Mouse (Mus musculus) ES-Bruce4 (cell line): ENCODE data around the gene Crat. TPM values are rescaled to one million over a fixed set of nuclear protein-coding genes. Genes with fewer than 3 reads are reported as not detected.
A peak's percentile ranks its signal among the peaks of the same experiment; 100 is the strongest.

Source experiments
- H3K27ac ChIP-seq: 2 replicates; pipeline ENCODE4 v1.5.1; 2012; ENCODE audit warnings: low read length, inconsistent platforms; ENCODE audit not compliant: insufficient read depth
- H3K27me3 ChIP-seq: 2 replicates; pipeline ENCODE4 v1.6.1; 2012; ENCODE audit warnings: mild to moderate bottlenecking, low read length, inconsistent platforms; ENCODE audit not compliant: control insufficient read depth, poor library complexity, insufficient read depth, severe bottlenecking
- H3K36me3 ChIP-seq: 2 replicates; pipeline ENCODE4 v1.6.1; 2012; ENCODE audit warnings: inconsistent platforms, mild to moderate bottlenecking, low read length, moderate library complexity; ENCODE audit not compliant: control insufficient read depth, poor library complexity, insufficient read depth, severe bottlenecking
- H3K4me1 ChIP-seq: one replicate; pipeline ENCODE4 v1.8.1; 2011; ENCODE audit warnings: low read length; ENCODE audit not compliant: control insufficient read depth, insufficient read depth
- H3K4me3 ChIP-seq: 2 replicates; pipeline ENCODE4 v1.5.1; 2011; ENCODE audit warnings: low read depth, mild to moderate bottlenecking, low read length
- H3K9ac ChIP-seq: 2 replicates; pipeline ENCODE4 v1.6.1; 2012; ENCODE audit warnings: low read depth, mild to moderate bottlenecking, inconsistent platforms; ENCODE audit not compliant: poor library complexity, severe bottlenecking
- H3K9me3 ChIP-seq: replicated peaks from 2 replicates; pipeline ENCODE4 v1.6.1; 2012; ENCODE audit warnings: mild to moderate bottlenecking, low read length, inconsistent platforms; ENCODE audit not compliant: control insufficient read depth, poor library complexity, insufficient read depth, severe bottlenecking
- CTCF ChIP-seq: IDR thresholded peaks from one replicate; pipeline ENCODE4 v1.8.1; 2011; ENCODE audit warnings: low read depth, low read length
- EP300 ChIP-seq: IDR thresholded peaks from 2 replicates; pipeline ENCODE4 v1.6.1; 2011; ENCODE audit warnings: low read depth, low read length; ENCODE audit not compliant: insufficient read depth
- POLR2A ChIP-seq: IDR thresholded peaks from one replicate; pipeline ENCODE4 v1.8.1; 2011; ENCODE audit warnings: low read length; ENCODE audit not compliant: insufficient read depth
- polyA plus RNA-seq: library from polyadenylated mRNA; stranded (reverse); fragments of >200 nt; gene quantifications from 2 replicates; pipeline ENCODE4 v1.2.4, GENCODE M21; 2011; ENCODE audit warnings: low read depth; ENCODE audit not compliant: missing spikeins, insufficient read depth, insufficient read length

The Crat gene
- polyA plus RNA-seq, 1 experiment, result 8.9 TPM

- no peak for TF ChIP-seq CTCF
- TF ChIP-seq EP300, result 0 out of 2 replicates have a peak, but pooled peaks have one; percentile 19
- peak; percentile 33 for TF ChIP-seq POLR2A
- Histone ChIP-seq H3K4me3 (peak overlapping the region; percentile 20), H3K27ac (no peak overlapping the region), H3K36me3 (no peaks in the 10 kb centered on the region), H3K4me1 (peaks cover 16% of the 10 kb centered on the region), H3K27me3 (no peaks in the 10 kb centered on the region), H3K9ac (no peak overlapping the region), H3K9me3 (no peaks in the 10 kb centered on the region)
These were observed 19.4 kb downstream of the Crat start for GRCm38 (mm10) chr2:30396246-30396645.

- Histone ChIP-seq H3K27ac (no peak overlapping the region), H3K9me3 (no peaks in the 10 kb centered on the region), H3K27me3 (no peaks in the 10 kb centered on the region), H3K9ac (no peak overlapping the region), H3K4me3 (no peak overlapping the region), H3K4me1 (peaks cover 16% of the 10 kb centered on the region), H3K36me3 (no peaks in the 10 kb centered on the region)
- TF ChIP-seq EP300 (no peak), CTCF (no peak), POLR2A (no peak)
These were observed 19.9 kb downstream of the Crat start for GRCm38 (mm10) chr2:30395757-30396156.

DNA sequence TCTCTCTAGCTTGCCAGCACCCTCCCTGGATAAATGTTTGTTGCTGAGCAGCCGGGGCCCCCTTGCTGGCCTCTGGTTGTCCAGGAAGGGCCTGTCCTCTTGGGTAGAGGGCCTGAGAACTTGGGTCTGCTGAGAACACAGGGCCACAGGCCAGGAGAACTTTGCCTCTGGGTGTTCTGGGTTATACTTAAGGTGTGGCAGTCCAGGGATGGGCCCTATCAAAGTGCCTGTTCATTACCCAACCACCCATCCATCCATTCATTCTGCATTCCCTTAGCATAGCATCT is 22.3 kb downstream of the Crat start:
- H3K9me3 ChIP-seq, result no peaks in the 10 kb centered on the region
- H3K27me3 ChIP-seq, result no peaks in the 10 kb centered on the region
- peak overlapping the region; percentile 76 for H3K4me3 ChIP-seq
- no peaks in the 10 kb centered on the region for H3K36me3 ChIP-seq
- no peak overlapping the region for H3K27ac ChIP-seq
- peak overlapping the region; percentile 46; the same call in 1 of the 2 replicates for H3K9ac ChIP-seq
- H3K4me1 ChIP-seq, result peaks cover 8% of the 10 kb centered on the region
- TF ChIP-seq EP300, result no peak
- no peak for TF ChIP-seq CTCF
- TF ChIP-seq POLR2A, result no peak

DNA sequence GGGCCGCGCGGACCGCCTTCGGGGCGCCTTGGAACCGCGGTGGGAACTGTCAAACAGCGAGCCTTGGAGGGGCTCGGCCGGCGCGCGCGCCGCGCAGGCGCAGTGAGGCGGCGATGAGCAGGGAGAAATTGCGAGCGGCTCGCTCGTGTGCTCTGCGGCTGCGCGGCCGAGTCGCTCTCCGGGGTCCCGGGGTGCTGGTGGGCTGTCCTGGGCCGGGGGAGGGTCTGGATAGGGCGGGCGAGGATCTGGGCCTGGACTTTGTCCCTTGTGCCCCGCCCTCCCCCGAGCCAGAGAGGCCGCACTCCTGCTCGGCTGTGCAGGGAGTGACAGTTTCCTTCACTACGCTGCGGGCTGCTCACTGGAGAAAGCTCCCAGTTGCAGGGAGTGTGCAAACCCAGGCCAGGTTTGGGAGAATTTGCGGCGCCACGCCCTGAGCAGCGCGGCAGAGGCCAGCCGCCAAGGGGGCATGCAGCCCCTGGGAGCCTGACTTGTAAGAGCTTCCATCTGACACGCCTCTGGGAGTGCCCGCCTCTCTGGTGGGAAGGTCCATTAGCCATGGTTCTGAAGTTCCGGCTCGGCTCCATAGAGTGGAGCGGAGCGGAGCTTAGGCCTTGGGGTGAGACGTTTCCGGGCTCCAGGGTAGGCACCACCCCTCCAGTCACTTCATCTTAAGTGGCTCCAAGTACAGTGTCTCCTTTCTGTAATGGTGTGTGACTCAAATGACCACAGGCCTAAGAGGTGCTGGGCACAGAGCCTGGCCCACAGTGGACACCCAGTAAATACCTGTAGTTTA is 22.8 kb downstream of the Crat start:
- Histone ChIP-seq H3K27ac (no peak overlapping the region), H3K9me3 (no peaks in the 10 kb centered on the region), H3K4me1 (peaks cover 5% of the 10 kb centered on the region), H3K4me3 (peak overlapping the region; percentile 76), H3K27me3 (no peaks in the 10 kb centered on the region), H3K9ac (peak overlapping the region; percentile 46), H3K36me3 (no peaks in the 10 kb centered on the region)
- TF ChIP-seq CTCF (no peak), POLR2A (no peak), EP300 (no peak)

- no peak for TF ChIP-seq EP300
- TF ChIP-seq POLR2A, result no peak
- no peak for TF ChIP-seq CTCF
- Histone ChIP-seq H3K4me3 (peak within 1 kb of the TSS; percentile 76), H3K9ac (peak within 1 kb of the TSS; percentile 46), H3K9me3 (no peaks in the 10 kb centered on the region), H3K4me1 (peaks cover 5% of the 10 kb centered on the region), H3K36me3 (no peaks in the 10 kb centered on the region), H3K27me3 (no peaks in the 10 kb centered on the region), H3K27ac (0 out of 2 replicates have a peak within 1 kb of the TSS, but pooled peaks have one; percentile 9)
These were observed 23.5 kb downstream of the Crat start, which contains the start of gene Dolpp1 for GRCm38 (mm10) chr2:30392114-30392576. TSS of gene Dolpp1 (plus strand) at chr2:30392254.

- no peaks in the 10 kb centered on the region for H3K4me1 ChIP-seq
- no peaks in the 10 kb centered on the region for H3K36me3 ChIP-seq
- H3K9ac ChIP-seq, result no peak overlapping the region
- TF ChIP-seq EP300 (no peak), CTCF (no peak), POLR2A (no peak)
- H3K27ac ChIP-seq, result no peak overlapping the region
- no peaks in the 10 kb centered on the region for H3K9me3 ChIP-seq
- no peaks in the 10 kb centered on the region for H3K27me3 ChIP-seq
- H3K4me3 ChIP-seq, result no peak overlapping the region
These were observed 26.6 kb downstream of the Crat start for GRCm38 (mm10) chr2:30389000-30389399.
